Mouse (Mus musculus) c-Kit-negative CD71-positive TER-119-positive erythroid progenitor cells, embryonic 14.5 days (primary cell): ENCODE data around the gene Col6a5.
"Not testable (repeated sequence)": the region's sequence is repeated elsewhere in the genome, so short reads cannot be mapped to it uniquely, and the experiment has no call there.

ENCODE experiments used
- DNase-seq: peaks from one replicate; pipeline ENCODE4 v3.0.0-alpha.2; 2013; ENCODE audit warnings: low read depth, low spot score

Col6a5 gene

DNA sequence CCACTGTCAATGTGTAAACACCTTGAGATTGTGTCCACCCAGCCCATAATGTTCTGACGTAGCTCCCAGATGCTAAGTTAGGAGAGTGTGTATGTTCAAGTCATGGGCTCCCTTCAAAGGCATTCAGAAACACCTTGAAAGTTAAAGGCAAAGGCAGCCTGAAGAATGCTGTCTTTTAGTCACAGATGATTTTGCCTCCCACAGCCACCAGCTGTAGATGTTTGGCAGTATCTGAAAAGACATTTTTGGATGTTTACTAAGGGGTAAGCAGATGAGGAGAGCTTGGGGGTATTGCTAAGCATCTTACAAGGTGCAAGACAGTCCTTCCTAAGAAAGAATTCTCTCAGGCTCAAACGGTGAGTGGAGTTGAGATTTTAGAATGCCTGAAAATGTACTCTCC lies 50.3 kb downstream of the Col6a5 start:
- no peak for DNase-seq

DNA sequence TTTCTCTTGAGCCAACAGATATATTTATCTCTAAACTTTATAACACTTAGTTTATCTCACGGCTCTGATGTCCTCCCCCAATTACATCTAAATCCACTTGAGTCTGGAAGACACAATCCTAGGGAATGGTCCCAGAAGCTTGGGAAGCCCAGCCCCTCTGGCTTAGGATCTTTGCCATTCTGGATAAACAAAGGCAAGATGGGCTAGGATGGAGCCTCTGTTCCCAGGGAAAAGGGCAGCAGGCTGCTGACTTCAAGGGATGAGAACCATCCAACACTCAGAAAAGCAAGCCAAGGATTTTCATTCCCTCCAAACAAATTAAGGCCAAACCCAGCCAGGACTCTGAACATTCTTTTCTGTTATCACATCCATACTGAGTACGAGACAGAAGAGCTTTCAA lies 51.1 kb downstream of the Col6a5 start:
- DNase-seq = no peak

DNA sequence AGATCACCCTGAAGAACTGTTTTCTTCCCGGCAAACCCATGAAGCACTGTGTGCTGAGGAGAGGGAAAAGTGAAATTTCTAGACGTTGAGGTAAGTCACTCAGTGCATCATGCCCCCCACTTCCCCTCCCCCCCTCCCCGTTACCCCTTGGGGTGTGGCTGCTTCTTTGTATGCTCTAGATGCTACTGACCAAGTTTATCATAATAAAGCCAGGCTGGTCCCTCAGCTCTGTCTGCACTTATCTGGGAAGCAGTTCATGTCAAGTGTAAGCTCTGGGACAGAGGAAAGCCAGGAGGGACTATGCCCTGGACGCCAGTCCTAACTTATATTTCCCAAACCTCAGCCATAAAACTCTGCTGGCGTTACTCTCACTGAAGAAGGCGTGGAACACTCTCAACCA lies 53.0 kb downstream of the Col6a5 start:
- DNase-seq = no peak

DNA sequence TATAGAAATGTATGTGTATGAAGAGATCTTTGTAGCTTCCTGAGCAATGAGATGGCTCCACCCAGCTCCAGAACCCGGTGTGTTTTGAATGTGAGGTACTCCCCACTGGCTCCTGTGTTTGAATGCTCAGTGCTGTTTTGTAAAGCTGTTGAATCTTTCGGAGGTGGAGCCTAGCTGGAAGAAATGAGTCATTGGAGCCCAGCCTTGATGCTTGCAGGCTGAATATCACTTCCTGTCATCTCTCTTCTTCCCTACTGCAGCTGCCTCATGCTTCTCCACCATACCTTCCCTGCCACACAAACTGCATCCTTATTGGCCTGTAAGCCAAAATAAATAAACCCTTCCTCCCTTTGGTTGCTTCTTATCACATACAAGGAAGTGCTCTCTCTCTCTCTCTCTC lies 72.9 kb downstream of the Col6a5 start:
- DNase-seq = no peak

DNA sequence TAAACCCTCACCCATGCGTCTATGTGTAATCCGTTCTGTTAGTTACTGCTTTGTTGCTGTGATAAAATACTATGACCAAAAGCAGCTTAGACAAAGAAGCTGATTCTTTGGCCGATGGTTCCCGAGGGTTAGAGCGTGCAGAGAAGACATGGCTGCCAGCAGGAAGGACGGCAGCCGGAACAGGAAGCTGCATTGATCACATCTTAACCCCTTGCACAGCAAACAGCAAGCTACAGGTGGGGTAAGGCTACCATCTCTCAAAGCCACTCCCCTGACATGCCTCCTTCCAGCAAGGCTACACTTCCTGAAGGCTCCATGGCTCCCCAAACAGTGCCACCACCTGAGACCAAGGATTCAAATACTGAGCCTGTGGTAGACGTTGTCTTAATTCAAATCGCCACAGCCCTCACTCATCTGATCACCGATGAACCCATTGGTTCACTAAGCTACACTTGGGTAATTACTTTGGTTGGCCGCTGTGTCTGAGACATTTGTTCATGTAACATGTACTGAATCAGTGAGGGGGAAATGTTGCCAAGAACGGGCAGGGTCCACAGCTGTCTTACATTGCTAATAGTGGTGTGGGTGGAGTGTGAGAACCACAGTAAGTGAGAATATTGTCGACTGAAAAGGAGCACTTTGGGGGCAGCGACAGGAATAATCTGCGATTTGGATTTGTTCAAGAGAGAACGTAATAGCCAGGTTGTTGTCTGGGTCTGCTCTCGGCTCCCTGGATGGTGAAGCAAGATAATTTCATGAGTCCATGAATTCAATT lies 75.6 kb downstream of the Col6a5 start:
- no peak for DNase-seq

DNA sequence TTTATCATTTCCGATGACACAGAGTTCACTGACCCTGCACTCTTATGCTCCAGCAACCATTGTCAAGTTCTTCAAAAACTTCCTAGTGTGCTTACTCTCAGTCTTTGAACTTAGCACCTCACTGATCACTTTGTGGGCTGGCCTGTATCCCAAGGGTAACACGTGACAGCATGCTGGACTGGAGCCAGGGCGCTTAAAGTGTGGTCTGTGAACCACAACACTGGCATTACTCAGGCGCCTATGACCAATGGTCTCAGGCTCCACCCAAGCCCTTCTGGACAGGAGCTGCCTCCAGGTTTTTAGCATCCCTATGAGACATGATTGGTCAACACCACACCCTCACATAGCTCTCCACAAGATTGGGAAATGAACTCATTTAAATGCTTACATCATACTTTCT lies 79.7 kb downstream of the Col6a5 start:
- no peak for DNase-seq

DNA sequence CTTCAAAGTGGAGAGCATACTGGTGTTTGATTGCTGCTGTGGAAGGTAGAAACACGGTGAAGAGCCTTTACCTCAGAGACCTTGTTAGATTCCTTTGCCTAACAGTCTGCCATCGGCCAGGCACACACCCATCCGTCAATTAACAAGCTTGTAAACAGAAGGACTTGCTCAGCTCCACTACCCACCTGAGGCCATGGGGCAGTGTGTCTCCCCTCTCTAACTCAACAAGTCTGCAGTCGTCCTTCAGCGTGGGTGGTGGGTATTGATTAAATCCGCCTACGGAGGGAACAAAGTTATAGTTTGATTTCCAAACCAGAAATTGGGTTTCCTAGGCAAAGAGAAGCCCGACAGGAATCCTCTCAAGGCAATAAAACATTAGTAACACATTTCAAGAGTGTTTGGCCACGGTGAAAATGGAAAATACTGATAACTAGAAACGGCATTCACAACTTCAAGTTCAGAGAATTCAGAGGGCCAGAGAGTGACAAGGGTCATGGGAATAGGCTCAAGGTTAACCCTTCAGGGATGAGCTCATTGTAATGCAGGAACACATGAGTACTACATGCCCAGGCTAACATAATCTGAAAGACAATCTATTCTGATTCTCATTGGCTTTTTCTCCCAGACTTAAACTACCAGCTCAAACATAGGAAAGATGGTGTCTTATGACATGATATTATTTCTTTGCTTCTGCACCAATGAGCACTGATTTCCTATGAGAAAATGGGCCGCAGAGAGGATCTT lies 81.9 kb downstream of the Col6a5 start:
- DNase-seq = no peak

DNA sequence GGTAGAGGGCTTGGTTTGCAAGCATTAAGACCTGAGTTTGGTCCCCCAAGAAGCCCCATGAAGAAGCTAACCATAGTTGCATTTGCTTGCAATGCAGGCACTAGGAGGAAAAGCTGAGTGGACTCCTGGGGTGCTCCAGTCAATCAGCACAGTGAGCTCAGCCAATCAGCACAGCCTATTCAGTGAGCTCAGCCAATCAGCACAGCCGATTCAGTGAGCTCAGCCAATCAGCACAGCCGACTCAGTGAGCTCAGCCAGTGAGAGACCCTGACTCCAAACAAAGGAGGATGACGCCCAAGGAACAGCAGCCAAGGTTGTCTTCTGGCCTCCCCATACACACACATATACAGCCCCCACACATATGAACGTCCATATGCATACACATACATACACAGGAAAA lies 84.3 kb downstream of the Col6a5 start:
- DNase-seq = no peak

DNA sequence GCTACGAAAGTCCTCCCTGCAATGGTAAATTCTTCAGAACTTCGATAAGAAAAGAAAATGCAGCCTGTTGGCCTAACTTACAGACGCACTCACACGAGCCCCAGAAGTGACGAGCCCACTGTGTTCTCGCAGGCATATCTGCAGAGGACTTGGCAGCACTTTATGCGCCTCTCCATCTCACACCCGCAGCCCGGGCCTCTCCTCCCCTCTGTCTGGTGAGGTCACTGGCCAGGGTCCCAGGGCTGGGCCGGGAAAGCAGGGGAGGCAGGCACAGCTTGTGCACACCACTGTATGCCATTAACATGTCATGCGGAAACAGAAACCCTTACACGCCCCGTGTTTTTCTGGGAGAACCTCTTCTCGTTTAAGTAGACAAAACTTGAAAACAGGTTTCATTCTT lies 88.8 kb downstream of the Col6a5 start:
- no peak for DNase-seq

DNA sequence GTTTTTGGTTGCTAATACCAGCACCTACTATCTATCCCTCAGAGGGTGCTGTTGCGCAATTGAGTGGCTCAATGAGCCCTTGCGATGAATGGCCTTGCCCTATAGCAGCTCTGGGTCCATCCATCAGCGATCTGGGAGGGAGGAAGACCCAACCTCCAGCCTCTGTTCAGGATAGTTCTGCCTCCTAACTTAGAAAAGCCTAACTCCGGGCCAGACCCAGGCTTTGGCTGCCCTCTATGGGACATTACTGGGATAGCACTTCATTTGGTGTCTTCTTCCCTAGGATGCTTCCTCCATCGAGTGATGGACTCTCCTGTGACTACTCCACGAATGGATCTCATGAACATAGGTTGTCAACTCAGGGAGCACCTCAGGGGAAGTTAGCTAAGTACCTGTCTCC lies 102.7 kb downstream of the Col6a5 start:
- DNase-seq = no peak

DNA sequence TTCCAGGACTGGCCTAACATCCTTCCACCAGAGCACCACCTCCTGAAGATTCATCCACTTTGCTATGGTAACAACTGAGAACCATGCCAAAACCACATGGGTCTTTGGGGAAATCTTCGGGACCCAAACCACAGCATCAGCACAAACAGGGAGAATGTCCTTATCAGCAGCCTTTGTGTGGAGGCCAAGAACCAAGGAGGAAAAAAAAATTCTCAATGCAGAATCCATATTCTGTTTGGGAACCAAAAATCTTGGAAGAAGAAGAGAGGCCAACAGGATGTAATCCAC lies 107.7 kb downstream of the Col6a5 start:
- no peak for DNase-seq

DNA sequence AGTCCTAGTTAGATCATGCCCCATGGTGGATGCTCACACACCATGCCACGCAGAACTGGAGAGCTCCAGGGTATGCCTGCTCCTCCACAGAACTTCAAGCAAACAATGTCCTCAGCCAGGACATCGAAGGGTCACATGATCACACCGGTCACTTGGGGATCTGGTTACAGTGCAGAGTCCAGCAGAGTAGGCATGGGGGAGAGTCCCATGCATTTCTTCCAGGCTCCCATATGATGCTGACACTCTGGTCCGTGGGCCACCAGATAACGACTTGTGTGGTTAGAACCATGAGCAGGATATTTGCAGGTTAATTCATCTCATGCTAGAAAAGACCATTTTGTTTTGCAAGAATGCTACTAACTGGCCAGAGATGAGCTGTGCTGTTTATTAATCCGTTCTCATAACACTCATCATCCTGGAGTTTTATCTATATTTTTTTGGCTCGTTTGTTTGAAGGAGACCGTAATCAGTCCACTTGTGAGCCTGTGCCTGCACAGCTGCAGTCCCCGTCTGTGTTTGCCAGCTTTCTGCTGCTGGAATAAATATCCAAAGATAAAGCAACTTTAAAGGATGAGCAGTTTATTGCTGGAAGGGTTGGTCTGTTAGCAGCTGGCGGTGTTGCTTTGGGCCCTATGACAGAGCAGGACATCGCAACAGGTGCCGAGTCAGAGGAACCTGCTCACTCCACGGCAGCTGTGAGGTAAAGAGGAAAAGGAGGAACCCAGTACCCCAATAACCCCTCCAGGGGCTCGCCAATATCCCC lies 108.2 kb downstream of the Col6a5 start:
- DNase-seq = no peak

DNA sequence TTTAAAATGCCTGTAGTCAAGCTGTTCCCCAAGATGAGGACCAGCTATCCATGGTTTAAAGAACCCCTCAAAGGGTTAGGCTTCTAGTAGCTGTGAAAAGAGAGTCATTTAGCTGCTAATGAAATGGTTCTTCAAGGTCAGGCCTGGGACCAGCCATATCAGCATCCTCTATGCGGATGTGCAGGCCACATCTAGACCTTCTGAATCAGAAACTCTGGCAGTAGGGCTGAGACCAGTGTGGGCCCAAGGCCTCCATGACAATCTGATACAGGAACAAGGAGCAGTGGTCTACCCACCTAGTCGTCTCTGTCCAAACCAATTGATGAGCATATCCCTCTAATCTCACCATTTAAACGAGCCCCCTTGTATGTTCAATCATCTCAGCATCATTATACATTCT lies 109.4 kb downstream of the Col6a5 start:
- no peak for DNase-seq

DNA sequence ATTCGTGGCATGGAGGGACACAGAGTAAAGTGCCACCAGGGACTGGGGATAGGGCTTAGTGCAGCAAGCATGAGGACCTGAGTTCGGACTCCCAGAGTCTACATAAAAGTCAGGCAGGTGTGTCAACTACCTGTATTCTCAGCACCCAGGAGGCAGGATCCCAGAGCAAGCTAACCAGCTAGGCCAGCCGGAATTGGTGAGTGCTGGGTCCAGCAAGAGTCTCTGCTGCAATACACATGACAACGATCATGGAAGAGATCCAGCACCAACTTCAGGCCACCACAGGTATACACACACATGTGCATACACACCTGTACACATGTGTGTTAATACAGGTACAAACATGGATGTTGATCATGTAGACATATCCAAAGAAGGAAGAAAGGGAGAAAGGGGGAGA lies 112.0 kb downstream of the Col6a5 start:
- DNase-seq = no peak

DNA sequence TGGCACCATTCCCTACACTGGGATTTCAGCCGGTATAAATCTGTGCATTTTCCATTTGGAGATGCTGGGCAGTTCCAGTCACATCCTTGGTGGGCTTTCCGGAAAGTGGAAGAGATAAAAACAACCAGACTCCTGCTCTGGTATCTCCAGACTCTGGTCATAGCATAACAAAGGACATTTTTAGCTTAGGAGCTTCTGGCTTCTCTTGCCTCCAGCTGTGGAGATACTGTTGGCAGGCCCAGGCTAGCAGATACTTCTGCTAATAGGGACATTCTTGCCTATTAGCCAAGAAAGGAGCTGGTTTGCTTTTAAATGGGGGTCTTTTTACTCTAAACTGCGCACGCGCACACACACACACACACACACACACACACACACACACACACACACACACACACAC lies 113.2 kb downstream of the Col6a5 start:
- DNase-seq = no peak

DNA sequence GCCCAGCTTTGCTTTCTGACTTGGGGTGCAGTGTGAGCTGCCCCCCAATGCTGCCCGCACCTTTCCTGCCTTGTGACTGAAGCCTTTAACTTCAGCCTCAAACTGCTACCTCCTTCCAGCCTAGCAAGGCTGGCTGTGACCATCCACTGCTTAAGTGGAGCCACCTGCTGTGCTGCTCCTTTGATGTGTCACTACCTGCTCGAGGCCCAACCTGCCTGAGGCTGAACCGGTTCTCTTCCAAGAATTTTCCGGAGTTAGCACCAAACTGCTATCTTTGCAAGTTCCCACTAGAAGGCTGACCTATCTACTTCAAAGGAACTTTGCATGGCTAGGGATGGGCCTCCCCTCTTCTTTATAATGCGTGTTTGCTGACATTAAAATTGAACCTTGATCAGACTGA lies 119.1 kb downstream of the Col6a5 start:
- not testable (repeated sequence) for DNase-seq

DNA sequence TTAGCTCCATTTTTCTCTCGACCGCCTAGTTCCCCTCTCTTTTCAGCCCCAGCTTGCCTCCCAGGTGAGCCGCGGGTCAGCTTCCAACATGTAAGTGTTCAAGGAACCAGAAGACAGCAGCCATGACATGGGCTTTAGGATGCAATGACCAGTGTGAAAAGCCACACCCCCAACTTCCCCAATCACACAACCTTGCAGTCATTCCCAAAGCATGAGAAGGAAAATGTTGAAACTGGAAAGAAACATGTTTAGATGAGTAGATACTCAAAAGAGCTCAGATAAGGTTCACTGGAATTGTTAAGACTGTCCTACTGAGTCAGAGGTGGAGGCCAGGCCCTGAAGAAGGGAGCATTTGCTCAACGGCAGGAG lies 121.3 kb downstream of the Col6a5 start:
- no peak for DNase-seq

DNA sequence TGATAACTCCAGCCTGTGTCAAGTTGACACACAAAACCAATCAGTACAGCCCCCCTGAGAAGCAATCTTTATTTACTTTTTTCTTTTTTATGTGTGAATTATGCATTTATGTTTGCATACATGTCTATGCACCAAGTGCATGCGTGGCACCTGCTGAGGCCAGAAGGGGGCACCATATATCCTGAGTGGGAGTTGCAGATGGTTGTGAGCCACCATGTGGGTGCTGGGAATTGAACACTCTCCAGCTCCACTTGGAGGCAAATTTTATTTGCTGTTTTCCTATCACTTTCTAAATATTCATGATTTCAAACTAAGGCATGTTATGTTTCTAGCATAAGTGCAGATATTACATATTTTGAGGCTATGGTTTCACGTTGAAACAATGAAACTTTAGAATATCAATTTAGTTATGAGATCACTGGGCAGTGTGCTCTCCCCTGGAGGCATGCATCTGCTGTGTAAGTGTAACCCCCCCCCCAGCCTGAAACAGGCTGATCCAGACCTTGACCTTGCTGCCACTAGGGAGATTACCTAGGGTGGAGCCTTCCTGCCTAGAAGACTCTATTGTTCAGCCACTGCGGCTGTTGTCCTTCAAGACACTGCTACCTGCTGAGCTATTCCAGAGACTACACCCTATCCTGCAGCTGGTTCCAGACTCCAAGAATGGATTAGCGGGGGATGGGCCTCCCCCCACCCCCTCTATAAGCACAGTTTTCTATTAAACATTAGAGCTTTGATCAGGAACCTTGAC lies 121.9 kb downstream of the Col6a5 start:
- no peak for DNase-seq

DNA sequence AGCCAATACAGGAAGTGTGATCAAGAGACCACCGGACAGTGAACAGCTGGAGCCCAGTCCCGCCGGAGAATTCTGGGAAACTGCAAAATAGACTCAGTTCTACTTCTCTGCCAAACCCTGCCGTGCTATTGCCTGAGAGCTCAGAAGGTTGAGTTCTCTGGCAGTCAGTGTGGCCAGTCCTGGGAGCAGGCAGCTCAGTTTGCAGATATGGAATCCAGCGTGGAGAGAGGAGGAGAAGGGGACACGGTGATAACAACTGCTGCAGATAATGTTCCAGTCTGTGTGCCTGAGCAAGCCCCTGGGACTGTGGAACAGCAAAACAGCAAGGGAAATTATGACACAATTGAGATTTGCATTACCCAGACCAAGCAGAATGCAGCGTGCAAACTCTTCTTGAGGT lies 124.9 kb downstream of the Col6a5 start:
- no peak for DNase-seq

DNA sequence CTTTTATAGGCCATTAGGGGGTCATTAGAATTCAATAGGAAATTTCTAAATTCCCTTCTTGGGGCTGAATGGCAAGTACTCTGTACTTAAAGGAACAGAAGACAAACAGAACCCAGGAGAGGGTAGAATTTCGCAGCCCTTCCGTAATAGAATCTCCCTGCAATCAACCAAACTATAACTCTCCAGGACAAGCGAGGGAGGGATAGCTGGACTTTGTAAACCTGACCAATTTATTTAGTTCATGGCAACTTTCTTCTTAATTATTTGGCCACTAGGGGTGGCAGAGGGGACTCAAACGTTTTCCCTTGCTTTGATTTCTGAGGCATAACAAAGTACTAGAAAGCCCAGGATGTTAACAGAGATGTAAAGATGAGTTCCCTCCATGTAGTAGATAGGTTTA lies 125.6 kb downstream of the Col6a5 start:
- no peak for DNase-seq

DNA sequence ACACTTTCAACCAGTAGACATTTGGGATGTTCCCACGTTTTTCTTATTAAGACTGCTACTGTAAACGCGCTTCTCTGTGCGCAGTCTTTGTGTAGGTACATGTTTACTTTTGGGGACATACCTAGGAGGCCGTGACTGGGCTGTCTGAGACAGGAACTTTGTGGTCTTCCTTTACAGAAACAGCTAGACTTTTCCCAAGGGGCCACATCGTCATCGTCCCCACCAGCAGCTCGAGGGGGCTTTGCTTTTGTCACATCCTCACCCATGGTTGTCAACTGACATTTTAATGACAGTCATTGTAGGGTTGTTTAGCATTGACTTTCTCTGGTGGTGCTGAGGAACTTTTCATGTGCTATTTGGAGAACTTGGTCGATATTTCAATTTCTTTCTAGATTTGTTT lies 129.2 kb downstream of the Col6a5 start:
- DNase-seq = no peak

DNA sequence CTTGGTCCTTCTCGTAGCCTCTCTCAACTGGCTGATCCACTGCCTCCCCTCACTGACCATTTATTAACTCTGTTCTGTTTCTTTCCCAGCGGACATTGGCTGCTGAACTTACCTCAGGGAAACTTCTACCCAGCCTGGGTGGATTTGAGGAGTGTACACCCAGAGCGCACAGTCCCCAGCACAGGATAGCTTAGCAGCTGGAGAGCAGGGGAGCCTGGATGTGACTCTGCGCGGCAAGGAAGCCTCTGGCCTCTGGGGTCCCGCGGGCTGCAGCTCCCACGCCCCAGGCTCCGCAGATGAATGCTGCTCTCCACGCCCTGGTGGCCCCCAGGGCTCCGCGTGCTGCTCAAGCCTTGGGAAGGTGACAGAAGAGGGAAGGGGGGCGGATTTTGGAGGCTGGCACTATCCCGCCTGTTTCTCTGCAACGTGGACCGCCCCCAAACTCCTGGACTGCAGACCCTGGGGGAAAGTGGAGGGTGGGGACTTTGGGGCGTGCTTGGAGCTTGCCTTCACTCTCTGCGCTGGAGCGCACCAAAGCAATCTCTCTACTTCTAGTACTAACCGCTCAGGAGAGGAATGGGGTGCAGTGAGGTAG lies 132.6 kb downstream of the Col6a5 start, which contains the start of gene Col6a6:
Gene Col6a6 (minus strand): TSS at position 370 of the 595 bp plus-strand sequence.
- no peak for DNase-seq
